Mouse (Mus musculus) embryonic fibroblast, embryonic 13.5 days (primary cell): ENCODE measurements around the gene Slc6a21.

Experiments used
- CTCF ChIP-seq: IDR thresholded peaks from 2 replicates; pipeline ENCODE4 v1.5.1; 2011; ENCODE audit warnings: mild to moderate bottlenecking, control low read depth, low read length, moderate library complexity, borderline replicate concordance; ENCODE audit not compliant: insufficient read depth
- POLR2A ChIP-seq: IDR thresholded peaks from 2 replicates; pipeline ENCODE4 v1.6.1; 2011; ENCODE audit warnings: low read depth, mild to moderate bottlenecking, control low read depth, low read length, moderate library complexity

DNA sequence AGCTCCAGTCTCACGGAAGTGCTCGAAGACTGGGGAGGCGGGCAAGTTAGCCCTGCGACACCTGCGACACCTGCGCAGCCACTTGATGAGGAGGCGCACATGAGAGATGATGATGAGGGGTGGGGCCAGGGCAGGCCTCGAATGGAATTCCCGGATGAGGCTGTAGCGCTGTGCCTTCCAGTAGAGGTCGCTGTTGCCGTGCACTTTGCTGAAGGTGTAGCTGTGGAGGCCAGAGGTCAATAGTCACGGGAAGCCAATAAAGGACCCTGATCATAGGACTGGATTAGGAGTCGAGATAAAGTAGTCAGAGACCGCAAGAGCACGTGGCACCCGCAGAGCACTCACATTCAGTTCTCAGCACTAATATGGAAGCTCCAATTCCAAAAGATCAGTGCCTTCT is 28.0 kb downstream of the Slc6a21 start:
- TF ChIP-seq CTCF (peak; percentile 78), POLR2A (no peak)
